Mouse (Mus musculus) neural tube, embryonic 10.5 days (tissue): ENCODE data around the gene Ppard.

Experiments
- DNase-seq: peaks from one replicate; pipeline ENCODE4 v3.0.0-alpha.2; 2017; ENCODE audit warnings: low spot score; ENCODE audit errors: extremely low spot score

The Ppard gene

GRCm38 (mm10) chr17:28223561-28224391, 8.7 kb upstream of the Ppard start:
- peak; percentile 92 for DNase-seq

- DNase-seq = no peak
These were observed 7.9 kb upstream of the Ppard start for GRCm38 (mm10) chr17:28224615-28225014.

DNA sequence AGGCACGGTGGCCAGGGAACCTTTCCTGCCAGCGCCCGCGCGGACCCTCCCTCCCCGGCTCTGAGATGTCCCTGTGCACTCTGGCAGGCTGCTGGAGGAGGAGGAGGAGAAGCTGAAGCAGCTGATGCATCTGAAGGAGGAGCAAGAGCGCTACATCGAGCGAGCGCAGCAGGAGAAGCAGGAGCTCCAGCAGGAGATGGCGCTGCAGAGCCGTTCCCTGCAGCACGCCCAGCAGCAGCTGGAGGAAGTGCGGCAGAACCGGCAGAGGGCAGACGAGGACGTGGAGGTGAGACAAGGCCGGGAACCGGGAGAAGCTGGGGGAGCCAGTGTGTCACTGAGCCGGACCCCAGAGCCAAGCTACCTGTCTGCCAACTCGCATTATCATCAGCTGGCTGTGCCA, 6.5 kb upstream of the Ppard start:
- peak; percentile 88 for DNase-seq

DNA sequence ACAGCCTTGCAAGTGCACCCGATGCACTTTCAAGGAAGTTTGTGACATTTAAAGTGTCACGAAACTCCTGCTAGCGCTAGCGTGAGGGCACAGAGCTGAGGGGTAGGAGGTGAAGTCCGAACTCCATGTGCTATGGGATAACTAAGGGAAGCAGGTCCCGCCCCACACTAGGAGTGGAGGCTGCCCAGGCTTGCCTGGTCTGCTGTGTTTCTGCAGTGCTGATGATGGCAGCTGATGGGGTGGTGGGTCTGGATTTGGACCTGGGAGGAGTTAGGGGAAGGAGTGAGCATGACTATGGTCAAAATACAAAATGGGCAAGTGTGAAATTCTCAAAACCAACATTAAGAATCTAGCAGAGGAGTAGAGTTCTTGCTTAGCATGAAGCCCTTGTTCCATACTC, 2.0 kb upstream of the Ppard start:
- no peak for DNase-seq

DNA sequence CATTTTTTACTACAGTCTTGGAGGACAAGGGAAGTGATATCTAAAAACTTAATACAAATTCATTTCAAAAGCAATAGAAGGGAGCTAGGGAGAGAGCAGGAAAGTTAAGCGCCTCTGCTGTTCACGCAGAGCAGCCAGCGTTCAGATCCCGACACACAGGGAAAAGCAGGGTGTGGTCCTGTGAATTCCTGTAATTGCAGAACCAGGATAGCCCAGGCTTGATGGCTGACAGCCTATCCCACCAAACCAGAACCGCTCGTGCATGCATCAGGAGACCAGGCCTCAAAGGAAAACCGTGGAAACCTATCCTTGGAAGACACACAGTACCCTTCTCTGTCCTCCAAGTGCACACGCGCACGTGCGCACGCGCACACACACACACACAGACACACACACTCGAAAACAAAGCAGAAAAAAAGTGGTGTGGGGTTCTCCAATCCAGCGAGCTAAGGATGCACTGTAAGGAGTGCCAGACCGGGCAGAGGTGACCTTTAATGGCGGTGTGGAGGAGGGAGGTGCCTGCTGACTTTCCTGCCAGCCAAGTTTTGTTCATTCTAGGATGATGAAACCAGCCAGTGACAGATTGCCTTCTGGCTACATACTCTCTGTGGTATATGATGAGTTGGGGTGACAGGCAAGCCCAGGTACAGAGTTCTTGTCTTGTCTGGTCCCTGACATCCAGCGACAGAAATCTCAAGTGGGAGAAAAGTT, 1.3 kb upstream of the Ppard start:
- no peak for DNase-seq

- DNase-seq = no peak
These were observed 711 bp downstream of the Ppard start for GRCm38 (mm10) chr17:28233091-28233731.

GRCm38 (mm10) chr17:28234641-28235040, 2.1 kb downstream of the Ppard start:
- DNase-seq = no peak

- no peak for DNase-seq
These were observed 3.6 kb downstream of the Ppard start for GRCm38 (mm10) chr17:28235982-28236635.

- DNase-seq = no peak
These were observed 4.1 kb downstream of the Ppard start for GRCm38 (mm10) chr17:28236636-28237015.

DNA sequence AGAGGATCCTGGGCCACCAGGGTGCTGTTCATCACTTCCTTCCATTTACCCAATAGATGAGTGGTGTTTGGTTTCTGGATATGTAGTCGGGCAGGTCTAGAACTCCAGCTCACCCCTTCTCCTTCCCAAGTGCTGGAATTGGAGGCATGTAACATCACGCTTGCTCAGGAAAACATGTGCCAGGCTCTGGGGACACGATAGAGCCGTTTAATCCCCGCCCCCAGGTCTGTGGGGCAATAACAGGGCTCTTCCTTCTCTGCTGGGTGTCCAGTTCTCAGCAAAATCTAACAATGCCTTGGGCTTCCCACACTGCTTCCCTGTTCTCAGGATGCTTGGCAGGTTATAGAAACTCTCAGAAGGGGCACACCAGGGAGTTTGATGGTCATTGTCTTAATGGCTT, 4.9 kb downstream of the Ppard start:
- no peak for DNase-seq

- no peak for DNase-seq
These were observed 5.4 kb downstream of the Ppard start for GRCm38 (mm10) chr17:28237874-28238273.

DNA sequence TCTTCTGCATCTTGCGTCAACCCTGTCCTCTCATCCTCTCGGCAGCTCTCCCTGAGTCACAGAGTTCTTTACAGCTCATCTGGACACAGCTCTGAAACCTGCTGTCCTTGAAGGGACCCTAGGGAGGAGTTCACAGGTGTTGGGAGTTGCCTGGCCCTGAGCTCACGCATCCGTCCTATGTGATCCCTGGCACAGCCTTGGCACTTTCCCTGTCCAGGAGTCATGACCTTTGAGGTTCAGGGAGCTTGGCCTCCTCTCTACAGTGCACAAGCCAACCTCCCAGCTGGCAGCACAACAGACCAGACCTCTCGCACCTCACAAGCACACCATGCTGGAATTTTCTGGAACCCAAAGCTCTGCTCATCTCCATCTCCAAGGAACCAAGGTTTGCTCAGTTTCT, 8.3 kb downstream of the Ppard start:
- DNase-seq = no peak

- no peak for DNase-seq
These were observed 9.8 kb downstream of the Ppard start for GRCm38 (mm10) chr17:28242296-28242695.

- DNase-seq = no peak
These were observed 11.7 kb downstream of the Ppard start for GRCm38 (mm10) chr17:28244214-28244613.

GRCm38 (mm10) chr17:28244714-28245113, 12.2 kb downstream of the Ppard start:
- no peak for DNase-seq

GRCm38 (mm10) chr17:28246640-28247039, 14.1 kb downstream of the Ppard start:
- DNase-seq = no peak

GRCm38 (mm10) chr17:28247613-28248012, 15.1 kb downstream of the Ppard start:
- peak; percentile 32 for DNase-seq

DNA sequence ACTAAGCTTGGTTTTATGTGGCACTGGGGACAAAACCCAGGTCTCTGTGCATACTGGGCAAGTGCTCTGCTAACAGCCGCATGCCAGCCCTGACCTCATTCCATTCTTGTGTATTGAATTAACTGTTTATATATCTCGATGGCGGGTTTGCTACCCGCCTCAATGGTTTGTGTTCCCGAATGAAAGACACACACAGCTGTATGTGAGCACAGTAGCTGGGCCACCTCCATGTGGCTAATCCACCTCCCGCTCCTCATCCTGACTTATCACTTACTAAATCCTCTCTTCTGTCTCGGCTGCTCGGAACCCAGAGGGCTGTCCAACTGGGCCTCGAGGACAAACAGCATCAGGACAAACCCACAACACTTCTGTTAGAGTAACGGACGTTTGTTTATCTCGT, 16.6 kb downstream of the Ppard start:
- DNase-seq = no peak

GRCm38 (mm10) chr17:28251579-28252280, 19.2 kb downstream of the Ppard start:
- DNase-seq = no peak

DNA sequence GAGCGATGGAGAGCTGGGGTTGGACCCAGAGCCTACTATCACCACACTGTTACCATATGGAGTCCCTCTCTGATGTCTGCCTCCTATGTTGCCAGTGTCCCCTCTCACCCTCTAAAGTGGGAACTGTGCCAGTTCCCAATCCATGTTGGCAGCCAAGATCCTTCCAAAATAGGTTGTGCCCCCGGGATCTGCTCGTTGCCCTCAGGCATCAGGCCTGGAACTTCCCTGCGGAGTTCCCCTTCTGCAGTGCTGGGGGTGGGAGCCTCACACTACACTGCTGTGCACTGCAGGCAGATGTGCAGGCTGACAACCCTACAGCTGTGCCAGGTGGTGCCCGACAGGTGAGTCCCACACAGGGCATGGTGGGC, 19.8 kb downstream of the Ppard start:
- DNase-seq = no peak

- peak; percentile 42 for DNase-seq
These were observed 20.7 kb downstream of the Ppard start for GRCm38 (mm10) chr17:28253216-28253615.
